ENCODE assay signal across 21 mouse cellular contexts in the genomic region with DNA sequence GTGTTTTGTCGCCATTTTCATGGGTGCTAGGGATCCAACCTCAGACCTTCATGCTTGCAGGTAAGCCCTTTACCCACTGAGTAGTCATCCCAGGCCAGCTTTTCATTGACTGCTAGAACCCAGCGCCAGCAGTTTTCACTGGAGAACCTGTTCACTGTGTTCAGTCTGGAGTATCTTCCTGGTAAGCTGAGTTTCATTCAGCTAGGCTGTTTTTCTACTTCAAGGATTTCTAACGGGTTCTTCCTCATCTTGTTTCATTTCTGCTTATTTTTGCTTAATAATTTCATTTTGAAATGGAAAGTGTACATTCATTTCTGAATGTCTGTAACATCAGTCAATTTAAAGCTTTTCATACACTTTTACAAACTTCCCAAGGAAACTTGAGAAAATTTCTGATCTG.
"Had no signal": no experiment of that assay in that cellular context is flagged by ENCODE, and none has a peak within 500 bp of the region (broad histone marks: within the 10 kb centered on the region; RNA-seq: fewer than 3 reads in every experiment).

No protein-coding gene starts in this region.

- H3K4me1 ChIP-seq: kidney, embryonic 15.5 days; limb, embryonic 12.5 days; limb, embryonic 15.5 days; liver, embryonic 13.5 days; midbrain, embryonic 13.5 days; neural tube, embryonic 13.5 days had no signal

- H3K4me3 ChIP-seq: kidney, embryonic 15.5 days; limb, embryonic 12.5 days; limb, embryonic 15.5 days; liver, embryonic 13.5 days; midbrain, embryonic 13.5 days; myocyte; neural tube, embryonic 13.5 days had no signal

- ATAC-seq: midbrain, embryonic 13.5 days; midbrain, embryonic 16.5 days had no signal

- H3K36me3 ChIP-seq: kidney, embryonic 15.5 days; limb, embryonic 12.5 days; limb, embryonic 15.5 days; liver, embryonic 13.5 days; midbrain, embryonic 13.5 days; neural tube, embryonic 13.5 days had no signal

- H3K27ac ChIP-seq: kidney, embryonic 15.5 days; limb, embryonic 12.5 days; limb, embryonic 15.5 days; liver, embryonic 13.5 days; midbrain, embryonic 13.5 days; neural tube, embryonic 13.5 days; stomach, postnatal 0 days had no signal

- H3K27me3 ChIP-seq: kidney, embryonic 15.5 days; limb, embryonic 12.5 days; limb, embryonic 15.5 days; liver, embryonic 13.5 days; midbrain, embryonic 13.5 days; neural tube, embryonic 13.5 days had no signal

- DNase-seq: kidney, adult 11 months; kidney, adult 8-10 months; kidney, postnatal 10 days; kidney, postnatal 36 days; layer of hippocampus, postnatal 36 days; left cerebral cortex, postnatal 4 days; liver, embryonic 13.5 days; lung, adult 2 months; lung, postnatal 14 days; lung, postnatal 4 days; retina, postnatal 1 day; right cerebral cortex, postnatal 25 days; spleen, adult 18-20 months had no signal
